Mouse (Mus musculus): ENCODE results near the gene Serf1.
"Not testable (repeated sequence)": the region's sequence is repeated elsewhere in the genome, so short reads cannot be mapped to it uniquely, and the experiment has no call there.

Serf1 gene

DNA sequence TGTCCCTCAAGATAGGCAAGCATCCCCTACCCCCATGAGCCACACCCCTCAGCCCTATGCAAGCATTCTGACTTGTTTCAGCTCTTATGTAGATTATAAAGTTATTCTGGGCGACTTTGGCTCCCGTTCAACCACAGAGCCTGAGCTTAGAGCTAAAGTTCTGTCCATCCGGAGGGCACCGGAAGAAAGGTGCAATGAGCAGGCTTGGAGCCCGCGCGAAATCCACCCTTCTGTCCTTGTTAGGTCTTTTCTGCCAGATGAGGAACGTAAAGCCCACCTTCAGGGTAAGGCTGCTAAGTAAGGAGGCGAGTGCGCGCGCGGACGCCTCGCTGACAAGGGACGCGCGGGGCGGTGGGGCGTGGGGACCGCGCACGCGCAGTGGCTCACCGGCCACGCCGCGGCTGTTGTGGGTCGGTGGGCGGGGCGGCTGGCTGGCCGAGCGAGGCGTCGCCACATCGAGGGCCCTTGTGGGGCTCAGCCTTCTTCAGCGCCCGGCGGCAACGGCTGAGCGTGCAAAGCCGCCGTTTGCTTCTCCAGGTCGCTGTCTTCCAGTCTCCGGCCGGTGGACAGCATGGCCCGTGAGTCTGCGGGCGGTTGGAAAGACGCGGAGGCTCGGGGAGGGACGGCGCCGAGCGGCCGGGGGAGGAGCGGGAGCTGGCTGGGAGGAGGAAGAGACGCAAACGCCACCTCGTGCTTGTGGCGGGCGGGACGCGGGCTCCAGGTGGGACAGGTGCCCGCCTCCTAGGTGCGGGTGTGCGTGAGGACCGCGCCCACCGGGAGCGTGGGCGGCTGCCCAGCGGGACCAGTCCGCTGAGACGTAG lies at the start of gene Serf1:
Gene Serf1 (plus strand): TSS at position 361 of the 821 bp plus-strand sequence.
- peak; percentile 88 for DNase-seq

DNA sequence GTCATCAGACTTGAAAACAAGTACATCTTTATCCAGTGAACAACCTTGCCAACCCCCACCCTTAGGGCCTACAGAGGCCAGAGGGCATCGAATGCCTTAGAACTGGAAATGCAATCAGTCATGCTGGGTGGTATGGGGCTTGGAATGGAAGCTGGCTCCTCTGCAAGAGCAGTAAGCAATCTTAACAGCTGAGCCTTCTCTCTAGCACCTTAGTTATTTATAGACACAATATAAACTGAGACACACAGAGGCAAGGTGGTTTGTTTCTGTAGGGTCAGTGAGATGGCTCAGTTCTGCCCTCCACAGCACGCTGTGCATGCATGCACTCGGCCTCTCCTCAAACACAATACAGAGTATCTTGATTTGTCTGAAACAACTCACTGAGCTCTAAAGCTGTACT lies 43.9 kb upstream of the Serf1 start:
- no peak for DNase-seq

DNA sequence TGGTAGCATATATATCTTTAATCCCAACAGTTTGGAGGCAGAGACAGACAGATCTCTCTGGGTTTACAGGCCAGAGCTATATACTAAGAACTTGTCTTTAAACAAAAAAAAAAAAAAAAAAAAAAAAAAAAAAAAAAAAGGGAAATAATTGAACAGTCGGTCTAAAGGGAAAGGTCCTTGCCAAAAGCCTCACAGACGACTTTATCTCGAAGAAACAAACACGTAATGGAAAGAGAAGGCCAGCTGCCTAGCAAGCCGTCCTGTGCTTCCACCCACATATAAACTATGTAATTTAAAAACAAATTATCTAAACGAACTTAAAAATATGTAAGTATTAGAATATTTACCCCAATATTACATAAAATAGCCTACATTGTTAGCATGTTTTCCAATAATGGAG lies 40.0 kb upstream of the Serf1 start:
- DNase-seq = no peak

DNA sequence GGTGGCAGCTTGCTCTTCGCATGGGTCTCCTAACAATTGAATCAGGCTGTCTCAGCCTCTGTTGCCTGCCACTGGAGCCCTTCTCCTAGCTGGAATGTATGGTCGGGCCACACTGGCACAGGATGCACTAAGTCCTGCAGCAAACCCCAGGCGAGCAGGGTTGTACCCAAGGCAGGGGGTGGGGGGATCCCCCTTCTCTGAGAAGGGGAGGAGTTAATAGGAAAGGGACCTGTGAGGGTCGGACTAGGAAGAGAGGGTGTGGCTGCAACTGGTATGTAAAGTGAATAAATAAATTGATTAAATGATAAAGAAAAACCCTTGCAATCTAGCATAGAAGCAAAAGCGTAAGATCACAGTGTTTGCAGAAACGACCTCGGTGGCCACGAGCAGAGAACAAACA lies 36.3 kb upstream of the Serf1 start:
- DNase-seq = no peak

DNA sequence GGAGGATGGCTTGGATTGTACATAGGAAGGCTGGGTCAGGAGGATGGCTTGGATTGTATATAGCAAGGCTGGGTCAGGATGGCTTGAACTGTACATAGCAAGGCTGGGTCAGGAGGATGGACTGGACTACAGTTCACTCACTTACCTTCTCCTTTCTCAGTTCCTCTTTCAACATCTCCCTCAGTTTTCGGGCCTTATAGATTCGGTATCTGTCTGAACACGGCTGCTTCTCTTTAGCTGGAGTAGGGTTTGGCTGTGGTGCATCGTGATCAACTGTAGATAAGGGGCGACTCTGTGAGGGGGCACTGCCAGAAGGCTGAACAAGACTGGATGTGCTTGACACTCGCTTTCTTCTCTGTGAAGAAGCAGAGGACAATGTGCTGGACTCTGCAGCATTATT lies 9.0 kb upstream of the Serf1 start:
- DNase-seq = no peak

DNA sequence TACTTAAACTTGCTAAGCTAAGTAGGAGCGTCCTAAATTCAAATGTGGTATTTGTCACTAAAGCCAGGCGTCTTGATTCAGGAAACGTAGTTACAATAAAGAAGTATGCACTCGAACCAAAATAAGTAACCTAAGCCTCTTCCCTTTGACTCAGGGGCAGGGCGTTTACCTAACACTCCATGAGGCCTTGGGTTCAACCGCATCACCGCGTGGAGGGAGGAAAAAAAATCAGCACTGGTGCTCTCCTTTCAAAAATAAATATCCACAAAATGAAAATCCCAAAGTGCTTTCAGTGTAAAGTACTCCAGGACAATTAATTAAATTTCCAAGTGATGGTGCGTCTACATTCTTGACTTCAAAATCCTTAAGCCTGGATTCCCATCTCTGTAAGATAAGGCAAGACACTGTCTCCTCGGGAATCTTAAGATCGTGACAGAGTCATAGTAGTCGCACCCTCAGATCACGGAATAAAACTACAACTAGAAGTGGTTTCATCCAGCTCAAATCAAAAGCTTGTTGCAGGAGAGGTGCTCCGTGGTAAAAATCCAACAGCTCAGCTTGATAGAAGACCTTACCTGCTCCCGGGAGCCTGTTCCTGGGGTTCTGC lies 4.7 kb upstream of the Serf1 start:
- no peak for DNase-seq

DNA sequence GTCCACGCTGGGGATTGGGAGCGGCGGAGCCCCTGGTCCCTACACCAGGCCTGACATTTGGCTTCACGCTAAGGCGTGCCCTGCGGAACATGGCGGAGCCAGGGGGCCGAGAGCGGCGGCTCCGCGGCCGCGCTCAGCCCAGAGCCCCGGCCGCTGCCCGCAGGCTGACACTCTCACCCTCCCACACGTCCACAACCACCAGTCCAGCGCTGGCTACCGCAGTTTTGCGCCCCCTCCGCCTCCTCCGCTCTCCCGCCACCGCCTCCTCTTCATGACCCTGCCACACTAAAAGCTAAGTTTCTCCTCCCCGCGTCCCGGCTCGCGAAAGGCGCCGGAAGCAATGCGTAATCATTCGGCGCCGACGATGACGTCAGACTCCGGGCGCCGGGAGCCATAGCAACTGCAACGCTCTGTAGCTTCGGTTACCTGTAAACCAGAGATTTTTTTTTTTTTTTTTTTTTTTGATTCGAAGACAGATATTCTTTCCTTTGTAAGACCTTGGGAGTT lies 4.0 kb upstream of the Serf1 start, which contains the start of gene Bdp1:
Gene Bdp1 (minus strand): TSS at position 323 of the 507 bp plus-strand sequence.
- DNase-seq = peak; percentile 96

DNA sequence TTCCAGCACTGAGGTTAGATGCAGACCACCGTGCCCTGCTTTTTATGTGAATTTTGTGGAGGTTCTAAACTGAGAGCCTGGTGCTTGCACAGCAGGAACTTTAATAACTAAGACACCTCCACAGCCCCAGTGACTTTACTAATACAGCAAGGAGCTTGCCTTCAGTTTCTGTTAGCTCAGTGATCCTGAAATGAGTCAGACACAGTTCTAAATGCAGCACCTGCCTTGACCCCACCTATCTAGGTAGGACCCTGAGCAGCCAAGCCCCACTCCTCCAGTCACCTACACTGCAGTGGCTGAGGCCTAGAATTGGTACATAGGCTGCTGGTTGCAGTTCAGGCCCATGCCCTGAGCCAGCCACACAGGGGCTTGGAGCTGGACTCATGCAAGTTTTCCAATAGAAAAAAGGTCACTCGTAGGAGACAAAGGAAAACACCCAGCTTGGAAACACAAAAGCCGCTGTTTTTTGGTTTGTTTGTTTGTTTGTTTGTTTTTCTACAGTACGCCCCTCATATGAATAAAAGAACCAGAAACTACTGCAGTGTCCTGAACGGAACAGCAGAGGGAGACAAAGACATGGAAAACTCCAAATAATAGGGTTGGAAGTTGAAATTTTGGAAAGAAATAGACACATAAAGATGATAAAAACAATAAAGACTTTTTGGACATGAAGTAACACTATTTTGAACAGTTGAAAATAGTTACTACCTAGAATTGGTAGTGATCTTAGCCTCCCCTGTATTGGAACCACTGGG lies 4.6 kb downstream of the Serf1 start:
- no peak for DNase-seq

DNA sequence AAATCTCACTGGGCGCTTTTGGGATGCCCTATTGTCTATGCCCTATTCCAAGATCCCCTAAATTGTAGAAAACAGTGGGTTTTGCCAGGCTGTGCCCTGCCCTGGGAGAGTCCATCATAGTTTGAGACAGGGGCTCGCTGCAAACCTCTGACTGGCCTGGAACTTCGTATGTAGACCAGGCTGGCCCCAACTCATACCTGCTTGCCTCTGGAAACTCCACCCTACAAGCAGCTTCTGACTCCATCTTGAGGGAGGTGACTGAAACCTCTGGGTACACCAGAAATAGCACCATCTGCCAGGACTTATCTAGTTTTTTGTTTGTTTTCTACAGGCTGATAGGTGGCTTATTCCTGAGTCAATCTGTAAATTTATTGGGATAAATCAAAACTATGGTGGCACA lies 16.2 kb downstream of the Serf1 start:
- DNase-seq = no peak

DNA sequence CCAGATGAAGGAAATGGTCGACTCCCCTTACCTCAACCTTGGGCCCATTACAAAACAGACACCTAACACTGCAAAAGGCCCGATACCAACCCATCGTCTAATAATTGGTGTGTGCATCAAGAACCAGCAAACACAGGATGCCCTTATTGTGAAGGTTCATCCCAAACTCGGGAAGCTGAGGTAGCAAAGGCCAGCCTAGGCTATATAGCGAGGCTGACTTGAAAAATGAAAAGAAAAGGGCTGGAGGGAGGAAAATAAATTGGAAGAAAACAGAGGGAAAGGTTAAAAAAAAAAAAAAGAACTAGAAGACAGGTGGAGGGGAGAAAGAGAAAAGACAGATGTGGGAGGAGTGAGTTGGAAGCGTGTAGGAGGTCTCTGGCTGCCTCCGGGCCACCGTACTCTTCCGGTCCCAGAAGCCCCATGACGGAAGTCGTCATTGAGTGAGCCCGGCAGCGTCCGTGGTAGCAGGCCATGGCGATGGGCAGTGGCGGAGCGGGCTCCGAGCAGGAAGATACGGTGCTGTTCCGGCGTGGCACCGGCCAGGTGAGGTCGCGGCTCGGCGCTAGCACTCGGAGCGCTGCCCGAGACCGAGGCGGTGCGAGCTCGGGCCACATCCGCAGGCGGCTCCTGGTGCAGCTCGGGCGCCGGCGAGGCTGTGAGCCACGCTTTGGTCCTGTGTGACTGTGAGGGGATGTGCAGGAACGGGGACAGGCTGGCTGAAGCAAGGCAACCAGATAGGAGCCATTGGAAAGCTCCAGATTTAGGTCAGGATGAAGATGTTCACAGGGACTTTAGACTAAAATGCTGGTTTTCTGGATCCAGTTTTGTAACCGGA lies 16.8 kb downstream of the Serf1 start, which contains the start of gene Smn1:
Gene Smn1 (plus strand): TSS at position 430 of the 835 bp plus-strand sequence.
- DNase-seq = peak; percentile 98

DNA sequence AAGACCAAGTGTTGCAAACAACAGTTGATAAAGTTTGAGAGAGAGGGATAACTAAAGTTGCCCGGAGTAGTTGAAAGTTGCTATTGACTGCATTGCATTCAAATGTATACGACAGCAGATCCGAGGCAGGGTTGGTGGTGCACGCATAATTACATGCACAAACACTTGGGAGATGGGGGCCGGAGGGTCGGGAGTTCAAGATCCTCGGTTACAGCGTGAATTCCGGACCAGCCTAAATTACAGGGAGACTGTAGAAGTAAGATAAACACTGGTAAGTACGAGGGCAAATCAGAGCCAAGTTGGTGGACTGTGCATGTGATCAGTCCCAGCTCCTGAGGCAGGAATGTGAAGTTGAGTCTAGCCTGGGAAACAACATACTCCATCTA lies 17.4 kb downstream of the Serf1 start:
- no peak for DNase-seq

DNA sequence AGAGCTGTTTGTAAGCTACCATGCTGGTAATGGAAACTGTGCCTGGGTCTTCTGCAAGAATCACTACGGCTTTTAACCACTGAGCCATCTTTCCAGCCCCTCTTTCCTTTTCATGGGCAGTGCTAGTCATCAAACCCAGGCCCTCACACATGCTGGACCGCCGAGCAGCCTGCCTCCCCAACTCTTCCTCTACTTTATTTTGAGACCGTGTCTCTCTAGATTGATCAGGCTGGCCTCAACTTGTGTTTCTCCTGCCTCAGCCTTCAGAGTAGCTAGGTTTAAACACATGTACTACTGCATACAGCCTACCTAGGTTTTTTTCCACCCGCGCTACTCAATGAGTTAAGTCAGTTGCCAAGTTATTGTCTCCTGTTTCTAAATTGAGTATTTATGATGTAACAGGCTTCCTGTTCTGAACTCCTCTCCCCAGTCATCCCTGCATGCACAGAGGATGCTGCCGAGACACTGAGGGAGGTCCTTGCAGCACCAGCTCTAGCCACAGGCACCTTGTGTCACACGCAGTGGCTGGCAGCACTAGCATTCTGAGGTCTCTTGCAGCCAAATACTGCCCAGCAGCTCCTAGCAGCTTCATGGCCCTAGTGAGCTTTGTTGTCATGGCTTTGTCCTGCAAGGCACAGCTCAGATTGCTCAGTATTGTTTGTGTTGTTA lies 34.0 kb downstream of the Serf1 start:
- no peak for DNase-seq

DNA sequence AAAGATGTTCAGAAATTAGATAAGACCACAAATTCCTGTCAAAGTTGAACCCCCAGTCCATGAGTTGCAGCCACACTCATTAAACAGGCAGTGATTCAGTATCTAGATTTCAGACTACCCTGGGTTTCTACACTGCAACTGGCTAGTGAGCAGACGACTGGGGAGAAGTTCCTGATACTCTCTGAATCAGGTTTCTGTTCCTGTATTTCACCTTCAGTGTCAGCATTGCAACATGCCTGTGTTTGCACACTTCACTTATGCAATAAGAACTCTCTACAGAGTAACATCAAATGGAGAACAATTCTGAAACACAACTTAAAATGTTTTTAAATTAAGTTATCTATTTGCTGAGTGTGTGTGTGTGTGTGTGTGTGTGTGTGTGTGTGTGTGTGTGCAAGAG lies 44.8 kb downstream of the Serf1 start:
- DNase-seq = no peak

DNA sequence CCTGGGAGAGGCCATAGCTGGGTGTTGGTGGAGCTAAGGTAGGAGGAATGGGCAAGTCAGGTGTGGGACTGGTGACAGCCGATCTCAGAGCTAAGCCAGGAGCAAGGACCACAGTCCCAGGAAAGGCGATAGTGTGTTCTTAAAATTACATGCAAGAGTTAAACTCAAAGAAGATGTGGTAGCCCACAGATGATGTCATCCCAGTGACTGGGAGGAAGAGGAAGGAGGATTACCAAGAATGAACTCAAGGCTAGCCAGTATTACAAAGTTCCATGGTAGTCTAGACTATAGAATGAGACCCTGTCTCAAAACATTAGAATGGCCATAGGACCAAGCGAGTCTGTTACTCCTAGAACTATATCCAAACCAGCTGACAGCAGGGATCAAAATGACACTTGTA lies 48.8 kb downstream of the Serf1 start:
- no peak for DNase-seq

DNA sequence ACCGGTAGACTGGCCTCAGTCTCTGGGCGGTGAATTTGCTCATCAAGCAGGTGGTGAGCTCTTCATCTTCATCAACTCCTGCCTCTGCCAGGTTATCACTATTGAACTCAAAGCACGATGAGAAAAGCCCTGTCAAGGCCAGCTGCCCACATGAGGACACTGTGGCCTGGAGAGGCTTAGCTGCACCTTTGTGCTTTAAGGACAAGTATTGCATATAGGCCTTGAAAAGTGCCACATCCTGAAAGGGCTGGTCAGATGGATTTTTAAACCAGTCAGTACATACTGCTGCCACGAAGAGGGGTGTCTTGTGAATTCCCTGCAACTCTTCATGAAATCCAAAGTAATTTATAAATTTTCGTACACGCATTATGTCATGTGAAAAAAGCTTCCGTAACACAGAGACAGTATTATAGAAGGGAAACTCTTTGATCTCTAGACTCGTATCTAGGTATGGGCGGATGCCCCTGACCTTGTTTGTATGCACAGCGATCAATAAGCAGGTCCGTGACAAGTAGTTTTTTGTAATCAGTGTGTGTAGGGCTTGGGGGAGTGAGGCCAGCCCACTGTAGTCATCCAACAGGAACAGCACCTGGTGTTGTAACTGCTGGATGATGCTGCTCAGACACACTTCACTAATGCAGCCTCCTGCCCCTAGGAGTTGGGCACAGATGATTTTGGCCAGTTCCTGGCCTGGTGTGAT lies 53.5 kb downstream of the Serf1 start:
- DNase-seq = not testable (repeated sequence)

DNA sequence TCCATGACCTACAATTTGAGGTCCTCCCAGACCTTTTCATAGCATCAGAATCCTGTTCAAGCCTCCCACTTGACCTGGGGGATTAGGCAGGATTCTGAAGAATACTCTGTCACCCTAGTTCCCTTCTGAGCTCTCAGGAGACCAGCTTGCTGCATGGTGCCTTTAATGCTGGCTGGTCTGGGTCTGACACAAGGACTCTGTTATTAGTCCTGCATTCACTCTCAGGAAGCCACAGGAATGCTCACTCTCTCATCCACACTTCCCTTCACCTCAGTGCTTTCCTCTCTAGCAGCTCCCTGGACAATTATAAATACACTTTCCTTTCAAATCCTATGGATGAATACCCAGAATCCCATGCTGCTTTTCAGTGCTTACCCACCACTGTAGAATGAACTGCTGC lies 54.7 kb downstream of the Serf1 start:
- DNase-seq = not testable (repeated sequence)
